Mouse (Mus musculus) liver, adult 2 months (tissue): Measurements from ENCODE around the gene Rasa3. TPM values are rescaled to one million over a fixed set of nuclear protein-coding genes. Genes with fewer than 3 reads are reported as not detected.

Source experiments
- DNase-seq: peaks from one replicate; pipeline ENCODE4 v3.0.0-alpha.2; 2011; ENCODE audit warnings: low read depth, low spot score; ENCODE audit errors: extremely low read depth
- H3K27ac ChIP-seq: fragments of 200-500 bp; replicated peaks from 2 replicates; pipeline ENCODE4 v1.5.1; 2012; ENCODE audit warnings: low read depth, mild to moderate bottlenecking, control low read depth, inconsistent platforms, low read length; ENCODE audit not compliant: insufficient read depth
- H3K27me3 ChIP-seq: fragments of 200-500 bp; 2 replicates; pipeline ENCODE4 v1.6.1; 2012; ENCODE audit warnings: mild to moderate bottlenecking, moderate library complexity, low read length, inconsistent platforms; ENCODE audit not compliant: control insufficient read depth, insufficient read depth
- H3K36me3 ChIP-seq: fragments of 200-500 bp; 2 replicates; pipeline ENCODE4 v1.6.1; 2012; ENCODE audit warnings: low read length, inconsistent platforms; ENCODE audit not compliant: control insufficient read depth, insufficient read depth
- H3K4me1 ChIP-seq: fragments of 200-500 bp; 2 replicates; pipeline ENCODE4 v1.6.1; 2011; ENCODE audit warnings: low read length; ENCODE audit not compliant: control insufficient read depth, insufficient read depth
- H3K4me3 ChIP-seq: fragments of 200-500 bp; 2 replicates; pipeline ENCODE4 v1.5.1; 2011; ENCODE audit warnings: low read depth, mild to moderate bottlenecking, control low read depth, low read length, moderate library complexity; ENCODE audit not compliant: insufficient read depth
- H3K79me2 ChIP-seq: fragments of 200-500 bp; 2 replicates; pipeline ENCODE4 v1.6.1; 2012; ENCODE audit warnings: inconsistent platforms, mild to moderate bottlenecking, low read length, moderate library complexity; ENCODE audit not compliant: control insufficient read depth, insufficient read depth
- H3K9ac ChIP-seq: fragments of 200-500 bp; 2 replicates; pipeline ENCODE4 v1.6.1; 2012; ENCODE audit warnings: low read depth, mild to moderate bottlenecking, control low read depth, inconsistent platforms, low read length
- CTCF ChIP-seq: fragments of 200-500 bp; IDR thresholded peaks from 2 replicates; pipeline ENCODE4 v1.5.1; 2011; ENCODE audit warnings: low read depth, low read length, control low read depth
- POLR2A ChIP-seq: fragments of 200-500 bp; IDR thresholded peaks from 2 replicates; pipeline ENCODE4 v1.6.1; 2011; ENCODE audit warnings: low read length, control low read depth; ENCODE audit not compliant: insufficient read depth; ENCODE audit errors: extremely low read depth
- WGBS: fragments of 180-500 bp; shearing (Covaris S2); methylation state at CpG from one replicate; pipeline ENCODE4 v1.1.7; 2018; 5-methylcytosine and 5-hydroxymethylcytosine counted together
- polyA plus RNA-seq: library from polyadenylated mRNA; depleted of rRNA; stranded (reverse); fragments of >200 nt; gene quantifications from 2 replicates; pipeline ENCODE4 v1.2.3, GENCODE M21; 2012
- total RNA-seq: library from RNA; depleted of rRNA; stranded (reverse); fragments of >200 nt; gene quantifications from 2 replicates; pipeline ENCODE4 v1.2.3, GENCODE M21; 2014

The Rasa3 gene
- total and polyA plus RNA-seq, 2 experiments = 6.6 to 10.3 TPM

DNA sequence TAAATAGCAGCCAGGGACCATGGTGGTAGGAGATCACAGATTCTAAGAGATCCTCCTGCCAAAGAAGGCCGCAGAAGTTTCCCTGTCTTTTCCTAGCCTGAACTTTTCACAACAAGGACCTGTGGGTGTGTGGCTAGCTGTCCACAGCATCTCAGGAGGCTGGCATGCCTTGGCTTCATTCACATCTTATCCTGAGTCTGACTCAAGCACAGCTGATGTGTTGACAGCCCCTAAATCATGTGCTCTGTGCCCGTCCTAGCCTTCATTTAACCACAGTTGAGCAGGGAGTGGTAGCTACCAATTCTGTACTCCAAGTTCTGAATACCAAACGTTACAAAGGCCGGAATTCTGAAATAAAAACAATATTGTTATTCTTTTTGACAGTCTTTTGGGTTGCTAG is 26.9 kb upstream of the Rasa3 start:
- 91% methylated on average over 4 of the region's 4 CpGs for WGBS
- Histone ChIP-seq H3K79me2 (no peaks in the 10 kb centered on the region), H3K27me3 (no peaks in the 10 kb centered on the region), H3K4me1 (no peaks in the 10 kb centered on the region), H3K9ac (no peak overlapping the region), H3K36me3 (no peaks in the 10 kb centered on the region), H3K4me3 (no peak overlapping the region), H3K27ac (no peak overlapping the region)
- no peak for TF ChIP-seq CTCF
- TF ChIP-seq POLR2A = no peak
- no peak for DNase-seq

DNA sequence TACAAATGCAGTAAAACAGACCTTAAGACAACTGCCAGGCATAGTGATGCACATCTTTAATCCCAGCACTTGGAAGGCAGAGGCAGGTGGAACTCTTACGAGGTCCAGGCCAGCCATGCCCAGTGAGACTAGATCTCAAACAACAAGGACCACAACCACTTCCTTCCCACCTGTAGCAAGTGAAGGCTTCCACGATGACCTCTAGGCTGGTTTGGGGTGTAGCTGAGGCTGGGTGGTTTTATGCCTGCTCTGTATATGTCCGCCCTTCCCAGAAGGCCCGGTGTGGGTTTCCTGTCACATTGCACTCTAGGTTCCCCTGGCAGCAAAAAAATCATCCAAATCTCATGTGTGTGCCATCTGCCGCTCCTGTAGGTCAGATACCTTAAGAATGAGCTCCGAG is 26.4 kb upstream of the Rasa3 start:
- TF ChIP-seq POLR2A (no peak), CTCF (no peak)
- Histone ChIP-seq H3K36me3 (no peaks in the 10 kb centered on the region), H3K79me2 (no peaks in the 10 kb centered on the region), H3K27me3 (no peaks in the 10 kb centered on the region), H3K4me3 (no peak overlapping the region), H3K4me1 (no peaks in the 10 kb centered on the region), H3K9ac (no peak overlapping the region), H3K27ac (no peak overlapping the region)
- WGBS = 96% methylated on average over 6 of the region's 6 CpGs
- no peak for DNase-seq

DNA sequence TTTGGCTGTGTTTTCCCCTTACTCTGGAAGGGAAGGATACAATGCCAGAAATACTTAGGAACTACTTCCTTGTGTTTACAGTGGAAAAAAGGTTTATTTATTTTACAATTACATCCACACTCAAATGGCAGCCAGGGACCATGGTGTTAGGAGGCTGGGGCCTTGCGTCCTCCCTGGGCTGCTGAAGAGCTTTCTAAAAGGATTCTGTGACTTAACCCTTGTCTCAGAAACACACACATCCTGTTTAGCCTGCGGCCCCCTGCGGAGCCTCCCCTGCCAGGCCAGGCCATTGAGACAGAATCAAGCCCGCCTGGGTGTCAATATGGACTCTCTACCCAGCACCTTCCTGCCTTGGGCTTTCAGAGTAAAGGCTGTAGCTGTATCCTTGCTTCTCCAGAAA is 25.4 kb upstream of the Rasa3 start:
- Histone ChIP-seq H3K4me1 (no peaks in the 10 kb centered on the region), H3K9ac (no peak overlapping the region)

DNA sequence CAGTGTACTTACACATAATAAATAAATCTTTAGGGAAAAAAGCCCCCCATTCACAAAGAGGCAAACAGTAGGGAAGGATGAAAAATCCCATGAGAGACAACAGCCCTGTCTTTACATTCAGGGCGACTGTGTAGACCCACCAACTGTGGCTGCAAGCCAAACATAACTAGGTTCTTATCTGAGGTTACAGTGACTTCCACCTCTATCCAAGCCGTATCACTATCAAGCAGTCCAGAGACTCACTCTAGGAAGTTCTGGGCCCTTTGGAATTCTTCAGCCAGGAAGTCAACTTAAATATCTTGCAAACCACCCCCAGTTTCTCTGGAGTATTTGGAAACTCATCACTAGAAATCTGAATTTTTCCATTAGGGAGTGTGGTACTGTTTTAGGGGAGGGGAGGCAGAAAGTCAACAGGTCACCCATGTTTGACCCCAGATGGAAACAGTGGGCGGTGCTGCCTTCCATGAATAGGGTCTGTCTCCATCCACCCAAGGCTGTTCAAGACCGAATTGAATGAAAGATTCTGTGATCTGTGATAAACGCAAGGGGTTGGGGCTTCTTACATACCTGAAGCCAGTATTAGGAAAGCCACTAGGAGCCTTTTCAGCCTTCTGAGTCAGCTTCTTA is 22.0 kb upstream of the Rasa3 start:
- Histone ChIP-seq H3K4me1 (no peaks in the 10 kb centered on the region), H3K9ac (no peak overlapping the region), H3K79me2 (no peaks in the 10 kb centered on the region), H3K27ac (no peak overlapping the region), H3K4me3 (no peak overlapping the region), H3K36me3 (no peaks in the 10 kb centered on the region), H3K27me3 (no peaks in the 10 kb centered on the region)
- 81% methylated on average over 5 of the region's 5 CpGs for WGBS
- DNase-seq = no peak
- TF ChIP-seq CTCF = no peak
- TF ChIP-seq POLR2A = no peak

More for the DNA sequence above, 25.4 kb upstream of the Rasa3 start:
- DNase-seq = no peak
- no peak for TF ChIP-seq CTCF
- no peak for TF ChIP-seq POLR2A
- no peaks in the 10 kb centered on the region for H3K79me2 ChIP-seq
- H3K4me3 ChIP-seq = no peak overlapping the region
- no peaks in the 10 kb centered on the region for H3K27me3 ChIP-seq
- 89% methylated on average over 4 of the region's 4 CpGs for WGBS
- no peak overlapping the region for H3K27ac ChIP-seq
- no peaks in the 10 kb centered on the region for H3K36me3 ChIP-seq

DNA sequence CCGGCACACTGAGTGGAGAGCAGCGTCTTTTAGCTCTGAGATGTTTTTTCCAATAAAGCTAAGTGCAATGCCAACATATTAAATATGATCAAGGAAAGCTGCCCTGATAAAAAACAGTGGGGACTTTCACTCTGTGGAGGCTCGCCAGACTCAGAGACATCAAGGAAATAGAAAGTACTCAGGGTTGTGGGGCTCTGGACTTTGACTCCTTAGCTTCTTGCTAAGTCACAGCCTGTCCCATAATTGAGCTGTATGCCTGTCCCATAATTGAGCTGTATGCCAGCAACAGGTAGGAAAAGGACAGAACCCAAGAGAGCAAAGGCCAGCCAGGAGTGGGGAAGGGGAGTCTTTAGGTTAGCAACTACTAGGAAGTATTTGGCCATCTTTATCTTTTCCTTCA is 20.9 kb upstream of the Rasa3 start:
- 74% methylated on average over 3 of the region's 3 CpGs for WGBS
- H3K27me3 ChIP-seq = no peaks in the 10 kb centered on the region
- no peak for TF ChIP-seq CTCF
- TF ChIP-seq POLR2A = no peak
- H3K79me2 ChIP-seq = no peaks in the 10 kb centered on the region
- H3K9ac ChIP-seq = no peak overlapping the region
- H3K36me3 ChIP-seq = no peaks in the 10 kb centered on the region
- DNase-seq = no peak
- no peaks in the 10 kb centered on the region for H3K4me1 ChIP-seq
- H3K4me3 ChIP-seq = no peak overlapping the region
- H3K27ac ChIP-seq = no peak overlapping the region

DNA sequence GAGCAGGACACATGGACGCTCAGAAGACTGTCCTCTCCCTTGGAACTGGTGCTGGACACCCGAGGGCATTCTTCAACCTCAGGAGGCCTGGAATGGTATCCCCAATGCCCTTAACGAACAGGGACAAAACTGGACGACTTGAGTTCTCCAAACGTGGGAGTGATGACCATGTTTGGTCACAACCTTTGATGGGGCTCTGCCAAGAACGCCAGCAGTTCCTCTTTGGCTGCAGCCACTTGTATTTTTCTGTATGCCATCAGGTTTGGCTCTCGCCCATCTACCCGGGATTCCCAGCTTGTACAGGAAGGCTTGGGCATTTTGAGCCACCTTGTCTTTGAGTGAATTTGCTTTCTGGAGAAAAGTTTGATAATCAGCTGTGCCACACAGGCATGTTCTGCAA is 20.3 kb upstream of the Rasa3 start:
- no peak for DNase-seq
- WGBS = 65% methylated on average over 8 of the region's 8 CpGs
- H3K27ac ChIP-seq = no peak overlapping the region

More for the DNA sequence above, 20.3 kb upstream of the Rasa3 start:
- TF ChIP-seq CTCF (no peak), POLR2A (no peak)
- Histone ChIP-seq H3K79me2 (no peaks in the 10 kb centered on the region), H3K36me3 (no peaks in the 10 kb centered on the region), H3K4me1 (no peaks in the 10 kb centered on the region), H3K4me3 (no peak overlapping the region), H3K9ac (no peak overlapping the region), H3K27me3 (no peaks in the 10 kb centered on the region)
